Mouse (Mus musculus) kidney, adult 2 months (tissue): Measurements from ENCODE around the gene Apba3. TPM values are rescaled to one million over a fixed set of nuclear protein-coding genes. Genes with fewer than 3 reads are reported as not detected.
A peak's percentile ranks its signal among the peaks of the same experiment; 100 is the strongest.

Experiments used
- DNase-seq: peaks from one replicate; pipeline ENCODE4 v3.0.0; 2021
- H3K27ac ChIP-seq: fragments of 200-500 bp; 2 replicates; pipeline ENCODE4 v1.5.1; 2012; ENCODE audit warnings: low read depth, low read length, control low read depth, inconsistent platforms; ENCODE audit not compliant: insufficient read depth
- H3K27me3 ChIP-seq: fragments of 200-500 bp; replicated peaks from 2 replicates; pipeline ENCODE4 v1.6.1; 2012; ENCODE audit warnings: mild to moderate bottlenecking, moderate library complexity, low read length, inconsistent platforms; ENCODE audit not compliant: control insufficient read depth, insufficient read depth
- H3K36me3 ChIP-seq: fragments of 200-500 bp; 2 replicates; pipeline ENCODE4 v1.6.1; 2012; ENCODE audit warnings: mild to moderate bottlenecking, moderate library complexity, low read length, inconsistent platforms; ENCODE audit not compliant: control insufficient read depth, insufficient read depth
- H3K4me1 ChIP-seq: fragments of 200-500 bp; 2 replicates; pipeline ENCODE4 v1.6.1; 2011; ENCODE audit warnings: low read length; ENCODE audit not compliant: control insufficient read depth, insufficient read depth
- H3K4me3 ChIP-seq: fragments of 200-500 bp; 2 replicates; pipeline ENCODE4 v1.5.1; 2011; ENCODE audit warnings: mild to moderate bottlenecking, low read depth, low read length, control low read depth; ENCODE audit not compliant: insufficient read depth
- CTCF ChIP-seq: fragments of 200-500 bp; conservative IDR thresholded peaks from 2 replicates; pipeline ENCODE4 v1.5.1; 2011; ENCODE audit warnings: low read depth, mild to moderate bottlenecking, control low read depth, low read length, moderate library complexity, mixed read lengths; ENCODE audit not compliant: insufficient read depth, insufficient read length
- POLR2A ChIP-seq: fragments of 200-500 bp; IDR thresholded peaks from one replicate; pipeline ENCODE4 v1.6.1; 2011; ENCODE audit warnings: low read depth, low read length, control low read depth
- WGBS: fragments of 180-500 bp; shearing (Covaris S2); methylation state at CpG from one replicate; pipeline ENCODE4 v1.1.7; 2018; 5-methylcytosine and 5-hydroxymethylcytosine counted together
- polyA plus RNA-seq: library from polyadenylated mRNA; depleted of rRNA; stranded (reverse); fragments of >200 nt; gene quantifications from 2 replicates; pipeline ENCODE4 v1.2.3, GENCODE M21; 2012

The Apba3 gene
- polyA plus RNA-seq, 1 experiment, result 142 TPM

- H3K4me1 ChIP-seq, result peaks cover 12% of the 10 kb centered on the region
- H3K36me3 ChIP-seq, result no peaks in the 10 kb centered on the region
- peak; percentile 94 for DNase-seq
- peak overlapping the region; percentile 55 for H3K4me3 ChIP-seq
- 2% methylated on average over 54 of the region's 54 CpGs for WGBS
- H3K27me3 ChIP-seq, result no peaks in the 10 kb centered on the region
- no peak for TF ChIP-seq CTCF
- no peak for TF ChIP-seq POLR2A
- peak overlapping the region; percentile 81 for H3K27ac ChIP-seq
Measured at GRCm38 (mm10) chr10:81285694-81286450, 19.1 kb downstream of the Apba3 start.

- H3K4me3 ChIP-seq, result no peak overlapping the region
- H3K36me3 ChIP-seq, result no peaks in the 10 kb centered on the region
- DNase-seq, result peak; percentile 81
- no peak for TF ChIP-seq POLR2A
- TF ChIP-seq CTCF, result no peak
- H3K27ac ChIP-seq, result peak overlapping the region; percentile 49
- 19% methylated on average over 6 of the region's 6 CpGs for WGBS
- H3K4me1 ChIP-seq, result peaks cover 12% of the 10 kb centered on the region
- no peaks in the 10 kb centered on the region for H3K27me3 ChIP-seq
Measured at GRCm38 (mm10) chr10:81286586-81286985, 19.8 kb downstream of the Apba3 start.

- no peaks in the 10 kb centered on the region for H3K27me3 ChIP-seq
- H3K27ac ChIP-seq, result no peak overlapping the region
- peaks cover 12% of the 10 kb centered on the region for H3K4me1 ChIP-seq
- no peak overlapping the region for H3K4me3 ChIP-seq
- DNase-seq, result peak; percentile 53
- no peaks in the 10 kb centered on the region for H3K36me3 ChIP-seq
- no peak for TF ChIP-seq POLR2A
- TF ChIP-seq CTCF, result peak; percentile 72
- 62% methylated on average over 8 of the region's 8 CpGs for WGBS
Measured at GRCm38 (mm10) chr10:81287513-81288157, 20.9 kb downstream of the Apba3 start.

- Histone ChIP-seq H3K36me3 (no peaks in the 10 kb centered on the region), H3K27ac (no peak overlapping the region), H3K4me1 (peaks cover 14% of the 10 kb centered on the region), H3K27me3 (no peaks in the 10 kb centered on the region), H3K4me3 (no peak overlapping the region)
- peak; percentile 43 for DNase-seq
- WGBS, result 46% methylated on average over 6 of the region's 6 CpGs
- TF ChIP-seq POLR2A (no peak), CTCF (peak; percentile 45)
Measured at GRCm38 (mm10) chr10:81288601-81289000, 21.8 kb downstream of the Apba3 start.

GRCm38 (mm10) chr10:81289278-81289677 is 22.5 kb downstream of the Apba3 start:
- Histone ChIP-seq H3K36me3 (no peaks in the 10 kb centered on the region), H3K4me3 (no peak overlapping the region), H3K27ac (no peak overlapping the region), H3K27me3 (no peaks in the 10 kb centered on the region), H3K4me1 (peaks cover 20% of the 10 kb centered on the region)
- peak; percentile 66 for DNase-seq
- TF ChIP-seq CTCF (peak; percentile 88), POLR2A (no peak)
- WGBS, result 6% methylated on average over 7 of the region's 7 CpGs

GRCm38 (mm10) chr10:81289811-81290210 is 23.1 kb downstream of the Apba3 start:
- TF ChIP-seq CTCF (no peak), POLR2A (no peak)
- peak; percentile 76 for DNase-seq
- 51% methylated on average over 14 of the region's 14 CpGs for WGBS
- no peaks in the 10 kb centered on the region for H3K36me3 ChIP-seq
- H3K27me3 ChIP-seq, result no peaks in the 10 kb centered on the region
- no peak overlapping the region for H3K27ac ChIP-seq
- peaks cover 24% of the 10 kb centered on the region for H3K4me1 ChIP-seq
- H3K4me3 ChIP-seq, result no peak overlapping the region

- Histone ChIP-seq H3K27ac (peak overlapping the region; percentile 20; the same call in 1 of the 2 replicates), H3K36me3 (no peaks in the 10 kb centered on the region), H3K4me1 (peaks cover 31% of the 10 kb centered on the region), H3K27me3 (no peaks in the 10 kb centered on the region), H3K4me3 (peak overlapping the region; percentile 36; the same call in 1 of the 2 replicates)
- 28% methylated on average over 24 of the region's 24 CpGs for WGBS
- peak; percentile 63 for DNase-seq
- TF ChIP-seq POLR2A, result no peak
- TF ChIP-seq CTCF, result no peak
Measured at GRCm38 (mm10) chr10:81290698-81291460, 24.1 kb downstream of the Apba3 start.
